Mouse (Mus musculus) neutrophil, adult 5-6 weeks (primary cell): ENCODE results near the gene Notch1. TPM values are rescaled to one million over a fixed set of nuclear protein-coding genes. Genes with fewer than 3 reads are reported as not detected.

Experiments
- ATAC-seq: fragments of 151-379, 151-347 bp; 2 replicates; pipeline ENCODE4 v1.8.0; 2017; ENCODE audit warnings: mild to moderate bottlenecking, moderate TSS enrichment; ENCODE audit not compliant: insufficient number of reproducible peaks, poor library complexity, low FRiP score, severe bottlenecking; ENCODE audit errors: extremely low read depth
- total RNA-seq: library from RNA; stranded (forward); fragments of 200-1000 nt; gene quantifications from 2 replicates; pipeline ENCODE4 v1.2.3, GENCODE M21; 2017

Gene Notch1
- 46.5 and 48.8 TPM in 2 replicates for total RNA-seq

- no peak for ATAC-seq
Observed at GRCm38 (mm10) chr2:26516275-26516674, at the start of gene Notch1. Notch1 (minus strand) TSS chr2:26516663.

DNA sequence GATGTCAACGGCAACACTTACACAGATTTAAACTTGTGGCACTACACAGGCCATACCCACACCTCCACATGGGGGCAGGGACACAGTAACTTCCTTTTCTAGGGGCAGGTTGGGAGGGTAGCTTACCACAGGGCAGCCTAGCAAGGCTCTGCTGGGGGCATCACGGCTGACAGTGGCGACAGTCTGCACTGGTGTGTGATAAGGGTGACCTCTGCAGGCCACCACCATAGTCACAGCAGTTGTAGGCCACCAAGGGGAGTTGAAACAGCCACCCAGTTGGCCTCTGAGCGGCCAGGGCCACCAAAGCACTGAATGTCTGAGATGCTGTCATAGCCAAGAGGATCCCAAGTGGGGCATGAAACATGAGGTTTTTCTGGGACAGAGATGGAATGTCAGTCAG is 49.8 kb upstream of the Notch1 start:
- peak; percentile 84 for ATAC-seq

DNA sequence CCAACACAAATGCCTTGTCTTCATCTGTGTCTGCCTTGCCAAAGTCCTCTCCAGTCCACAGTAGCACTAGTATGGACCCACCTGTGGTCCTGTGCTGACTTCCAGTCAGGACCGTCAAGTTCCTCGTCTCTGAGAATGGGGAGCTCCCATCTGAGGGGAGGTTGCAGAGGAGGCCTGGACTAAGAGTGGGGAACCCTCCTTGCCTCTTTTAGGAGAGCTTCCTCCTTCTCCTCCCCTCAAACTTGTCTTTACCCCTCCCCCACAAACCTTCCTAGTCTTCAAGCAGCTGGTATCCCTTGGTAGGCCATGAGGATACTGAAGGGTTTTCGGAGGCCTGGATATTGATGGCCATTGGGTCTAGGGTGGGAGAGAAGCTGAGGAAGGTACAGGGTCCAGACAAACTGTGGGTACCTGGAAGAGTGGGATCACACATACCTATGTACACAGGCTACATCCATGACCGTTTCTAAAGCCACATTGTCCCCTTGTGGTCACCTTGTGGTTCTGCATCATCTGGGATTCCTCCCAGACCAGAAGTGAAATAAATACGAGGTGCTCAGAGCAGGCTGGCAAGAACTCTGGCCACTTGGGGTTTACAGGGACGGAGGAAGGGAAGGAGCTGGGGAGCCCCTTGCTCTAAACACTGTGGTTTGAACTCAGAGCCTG is 45.0 kb upstream of the Notch1 start:
- peak; percentile 51; the same call in 1 of the 2 replicates for ATAC-seq

DNA sequence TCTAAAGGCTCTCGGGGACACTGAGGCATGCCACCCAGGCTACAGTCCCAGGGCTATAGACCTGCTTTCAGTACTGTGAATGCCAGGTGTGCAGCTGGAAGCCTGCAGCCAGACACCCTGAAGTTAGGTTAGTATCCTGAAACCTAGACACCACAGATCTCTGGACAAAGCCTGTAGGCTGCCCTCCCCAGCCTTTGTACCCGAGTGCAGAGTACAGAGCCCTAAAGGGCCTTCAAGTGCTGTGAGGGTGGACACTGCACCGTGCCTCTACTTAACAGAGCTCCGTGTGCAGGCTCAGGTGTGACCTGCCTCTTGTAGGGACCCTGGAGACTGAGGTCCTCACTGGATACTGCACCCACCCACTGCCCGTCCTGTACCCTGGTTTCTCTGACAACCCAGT is 44.0 kb upstream of the Notch1 start:
- ATAC-seq: no peak

GRCm38 (mm10) chr2:26556535-26556993 is 40.1 kb upstream of the Notch1 start:
- no peak for ATAC-seq

- no peak for ATAC-seq
Observed at GRCm38 (mm10) chr2:26555076-26555475, 38.6 kb upstream of the Notch1 start.

- ATAC-seq: no peak
Observed at GRCm38 (mm10) chr2:26553904-26554303, 37.4 kb upstream of the Notch1 start.

- ATAC-seq: no peak
Observed at GRCm38 (mm10) chr2:26552066-26552465, 35.6 kb upstream of the Notch1 start.

DNA sequence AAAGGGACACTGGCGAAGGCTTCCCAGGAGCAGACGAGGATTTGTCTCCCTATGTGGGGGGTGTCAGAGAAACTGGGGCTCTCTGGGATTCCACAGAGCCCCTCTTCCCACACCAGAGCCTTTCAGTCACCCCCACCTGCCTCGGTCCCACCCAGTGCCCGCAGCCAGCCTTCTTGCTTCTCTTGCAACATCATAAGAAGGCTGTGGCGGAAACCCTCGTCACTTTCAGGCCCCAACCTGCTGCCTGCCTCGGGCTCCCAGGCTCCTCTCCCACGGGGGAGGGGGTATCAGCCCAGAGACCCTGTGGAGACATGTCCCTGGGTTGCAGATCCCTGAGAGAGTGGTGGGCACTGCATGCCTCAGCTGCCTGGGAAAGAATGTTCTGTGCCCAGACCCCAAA is 35.0 kb upstream of the Notch1 start:
- ATAC-seq: no peak

GRCm38 (mm10) chr2:26550777-26551176 is 34.3 kb upstream of the Notch1 start:
- ATAC-seq: no peak

DNA sequence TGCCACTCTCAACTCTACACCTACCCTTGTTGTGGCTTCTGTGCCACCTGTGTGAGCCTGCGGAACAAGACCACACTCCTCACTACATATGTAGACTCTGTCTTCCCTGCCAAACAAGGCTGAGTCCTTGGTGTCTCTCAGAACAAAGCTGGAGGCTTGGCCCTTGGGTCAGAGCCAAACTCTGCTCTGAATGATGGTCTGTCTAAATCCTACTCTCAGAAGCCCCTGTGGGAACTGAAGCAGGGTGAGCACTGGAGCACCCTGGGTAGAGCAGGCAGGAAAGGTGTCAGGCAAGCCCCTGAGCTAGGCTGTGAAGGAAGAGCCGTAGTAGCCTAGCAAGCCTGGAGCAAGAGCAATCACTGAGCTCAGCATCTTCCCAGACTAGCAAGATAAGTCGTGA is 33.7 kb upstream of the Notch1 start:
- no peak for ATAC-seq

DNA sequence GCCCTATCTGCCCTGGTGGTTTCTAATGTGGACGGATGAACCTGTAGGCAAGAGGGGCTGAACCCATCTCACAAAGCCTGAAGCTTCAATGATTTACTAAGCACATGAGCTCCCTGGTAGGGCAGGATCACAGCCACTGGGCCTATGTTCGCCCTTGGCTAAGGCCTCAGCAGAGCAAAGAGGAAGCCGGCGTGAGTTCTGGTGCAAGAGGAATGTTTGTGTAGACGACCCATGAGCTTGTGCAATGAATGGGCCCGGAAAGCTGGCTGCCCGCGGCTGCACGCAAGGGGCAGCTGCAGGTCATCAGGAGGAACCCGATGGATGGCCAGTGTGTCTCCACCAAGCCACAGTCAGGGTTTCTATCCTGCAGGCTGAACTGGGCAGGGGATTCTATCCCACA is 33.3 kb upstream of the Notch1 start:
- ATAC-seq: peak; percentile 67

DNA sequence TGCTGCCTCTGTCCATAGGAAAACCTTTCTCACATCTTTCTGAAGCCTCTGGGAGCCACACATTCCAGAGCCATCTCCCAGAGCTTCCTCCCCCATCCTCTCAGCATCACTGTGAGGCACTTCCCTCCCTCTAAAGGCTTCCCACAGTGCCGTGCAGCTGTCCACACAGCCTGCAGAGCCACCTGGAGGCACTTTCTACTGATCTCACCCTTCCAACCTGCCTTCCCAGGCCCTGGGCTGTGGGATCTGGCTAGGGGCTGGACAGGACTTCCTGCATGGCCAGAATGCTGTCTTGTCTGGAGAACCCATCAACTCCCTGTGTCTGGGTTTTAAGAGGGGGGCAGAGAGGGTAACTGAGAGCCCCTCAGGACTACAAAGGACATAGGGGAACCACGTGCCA is 31.0 kb upstream of the Notch1 start:
- no peak for ATAC-seq

- ATAC-seq: no peak
Observed at GRCm38 (mm10) chr2:26544265-26544664, 27.8 kb upstream of the Notch1 start.

DNA sequence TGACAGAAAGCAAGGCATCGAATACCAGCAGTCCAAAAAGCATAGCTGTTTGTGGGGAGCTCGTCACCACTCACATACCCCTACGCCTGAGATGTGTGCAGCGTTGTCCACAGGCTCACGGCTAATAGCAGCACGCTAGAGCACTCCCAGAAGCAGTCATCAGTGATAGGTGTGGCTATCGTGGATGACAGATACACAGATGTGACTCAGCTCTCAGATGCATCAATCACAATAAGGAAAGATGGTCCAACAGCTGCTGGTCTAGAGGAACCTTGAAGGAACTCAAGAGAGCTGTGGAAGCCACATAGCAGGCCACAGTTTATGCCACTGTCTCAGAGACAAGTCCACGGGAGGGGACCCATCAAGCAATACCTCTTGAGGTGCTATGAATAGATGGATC is 27.3 kb upstream of the Notch1 start:
- ATAC-seq: no peak

- no peak for ATAC-seq
Observed at GRCm38 (mm10) chr2:26543155-26543554, 26.7 kb upstream of the Notch1 start.

DNA sequence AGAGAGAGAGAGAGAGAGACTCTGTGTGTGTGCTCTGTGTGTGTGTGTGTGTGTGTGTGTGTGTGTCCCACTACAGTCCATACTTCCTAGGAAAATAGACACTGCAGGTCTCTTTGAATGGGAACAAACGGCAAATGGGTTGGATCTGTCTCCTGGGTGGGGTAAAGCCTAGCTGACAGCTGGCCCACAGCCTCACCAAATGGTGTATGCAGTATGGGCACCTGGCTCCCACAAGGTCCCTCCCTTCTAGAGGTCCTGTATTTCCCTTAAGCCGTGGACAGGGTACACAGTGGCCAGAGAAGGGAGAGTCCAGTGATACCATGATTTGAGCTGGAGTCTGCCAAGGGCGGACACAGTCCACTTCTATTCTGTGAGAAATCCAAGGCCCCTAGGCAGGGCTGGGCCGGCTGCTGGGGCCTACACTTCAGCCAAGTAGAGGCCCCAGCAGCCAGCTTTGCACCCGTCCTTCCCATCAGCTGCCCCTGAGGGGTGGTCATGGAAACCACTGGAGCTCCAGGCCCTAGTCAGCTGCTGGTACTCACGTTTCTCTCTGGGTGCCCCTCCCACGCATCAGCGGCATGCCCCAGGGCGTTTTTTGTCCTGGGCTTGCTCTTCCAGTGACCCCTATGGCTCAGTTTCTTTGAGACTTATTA is 24.9 kb upstream of the Notch1 start:
- no peak for ATAC-seq

- ATAC-seq: no peak
Observed at GRCm38 (mm10) chr2:26540721-26541120, 24.3 kb upstream of the Notch1 start.

- ATAC-seq: no peak
Observed at GRCm38 (mm10) chr2:26539516-26539915, 23.1 kb upstream of the Notch1 start.

DNA sequence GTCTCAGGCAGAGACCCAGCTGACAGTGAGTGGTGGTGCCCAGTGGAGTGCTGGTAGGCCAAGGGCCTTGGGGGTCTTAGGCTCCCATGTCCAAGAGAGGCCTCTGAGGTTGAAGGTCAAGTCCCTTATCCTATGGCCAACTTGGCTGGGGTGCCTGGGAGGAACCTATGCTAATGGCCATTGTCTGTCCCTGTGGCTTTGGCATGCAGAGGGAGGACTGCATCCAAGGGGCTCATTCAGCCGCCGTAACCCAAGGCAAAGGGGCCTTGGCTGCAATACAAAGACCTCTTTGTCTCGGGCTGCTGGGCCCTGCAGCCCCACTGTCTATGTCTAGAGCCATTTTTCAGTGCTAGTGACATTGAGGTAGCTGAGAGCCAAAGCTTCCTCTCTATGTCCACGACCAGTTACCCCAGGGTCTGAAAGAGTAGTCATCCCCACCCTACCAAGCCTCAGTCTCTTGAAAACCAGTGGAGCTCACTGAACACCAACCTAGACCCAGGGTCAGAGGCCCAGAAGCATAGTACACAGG is 19.1 kb upstream of the Notch1 start:
- ATAC-seq: no peak
